Mouse (Mus musculus): Measurements from ENCODE around the gene Zbtb45. TPM values are rescaled to one million over a fixed set of nuclear protein-coding genes. Genes with fewer than 3 reads are reported as not detected.

Zbtb45 gene
- total and polyA plus RNA-seq, 3 experiments, result 16.8 to 36.3 TPM; not detected in 1

DNA sequence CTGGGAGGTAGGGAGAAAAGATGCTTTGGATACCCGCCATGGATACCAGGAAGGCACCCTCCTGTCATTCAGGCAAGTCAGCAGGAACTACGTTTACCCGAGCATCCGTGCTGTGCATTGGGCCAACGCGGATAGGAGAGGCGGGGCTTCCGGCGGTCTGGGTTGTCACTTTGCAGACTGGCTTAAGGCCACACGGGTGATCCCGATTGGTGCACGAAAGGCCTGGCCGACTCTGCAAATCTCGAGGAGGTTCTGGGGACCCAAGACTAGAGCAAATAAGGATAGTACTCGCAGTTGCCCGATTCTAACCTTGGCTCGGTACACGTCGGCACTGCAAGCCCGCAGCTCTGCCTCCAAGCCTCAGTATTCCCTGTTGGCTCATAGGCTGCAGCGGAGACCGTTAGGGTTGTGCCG, 44.1 kb downstream of the Zbtb45 start, which contains the start of gene Zfp324:
Gene Zfp324 (plus strand): TSS at position 161 of the 414 bp plus-strand sequence.
- TF ChIP-seq ZNF384 (IDR thresholded peaks at IDR 0.05; ENCODE audit: low read depth, low read length) (0 out of 2 replicates have a peak, but pooled peaks have one; percentile 9), UBTF (IDR thresholded peaks at IDR 0.05; ENCODE audit: borderline replicate concordance, insufficient read depth, low read depth, low read length) (0 out of 2 replicates have a peak, but pooled peaks have one; percentile 32), POLR2AphosphoS2 (IDR thresholded peaks at IDR 0.05; ENCODE audit: low read length) (peak; percentile 35; the same call in 1 of the 2 replicates), POLR2A (IDR thresholded peaks at IDR 0.05; ENCODE audit: control insufficient read depth in 1 of 2, insufficient read depth in 1 of 2, low read depth in 1 of 2, low read length in 2 of 2, poor library complexity in 1 of 2) (peak; percentile 48 to 79; a peak in 3 of 4 replicates), HCFC1 (IDR thresholded peaks at IDR 0.05; ENCODE audit: low read depth, low read length) (peak; percentile 78), MYC (IDR thresholded peaks at IDR 0.05; ENCODE audit: low read depth, low read length) (no peak), SIN3A (IDR thresholded peaks at IDR 0.05; ENCODE audit: low read length) (peak; percentile 69), TBP (IDR thresholded peaks at IDR 0.05; ENCODE audit: low read depth, low read length) (peak; percentile 73), GATA1 (IDR thresholded peaks at IDR 0.05; ENCODE audit: low read depth, low read length) (no peak), TCF12 (IDR thresholded peaks at IDR 0.05; ENCODE audit: low read depth, low read length) (peak; percentile 35; the same call in 1 of the 2 replicates), NELFE (IDR thresholded peaks at IDR 0.05; ENCODE audit: low read depth, low read length) (peak; percentile 74), MXI1 (IDR thresholded peaks at IDR 0.05; ENCODE audit: low read depth, low read length) (no peak), MAX (IDR thresholded peaks at IDR 0.05; ENCODE audit: low read length) (no peak), ZMIZ1 (IDR thresholded peaks at IDR 0.05; ENCODE audit: low read depth, low read length) (peak; percentile 72; the same call in 1 of the 2 replicates), E2F4 (IDR thresholded peaks at IDR 0.05; ENCODE audit: borderline replicate concordance, low read depth, low read length) (no peak), CHD2 (IDR thresholded peaks at IDR 0.05; ENCODE audit: low read length) (no peak), BHLHE40 (IDR thresholded peaks at IDR 0.05; ENCODE audit: borderline replicate concordance, low read depth, low read length) (no peak), ELF1 (IDR thresholded peaks at IDR 0.05; ENCODE audit: low read depth, low read length) (peak; percentile 72)
- H3K27me3 ChIP-seq (ENCODE audit: control insufficient read depth in 1 of 2, insufficient read depth in 2 of 2, low read length in 2 of 2), result no peaks in the 10 kb centered on the region
- H3K27ac ChIP-seq (ENCODE audit: control insufficient read depth, low read depth, low read length), result peak within 1 kb of the TSS; percentile 83
- H3K4me1 ChIP-seq (ENCODE audit: control insufficient read depth in 1 of 2, insufficient read depth in 2 of 2, low read length in 2 of 2), result peaks cover 2 to 21% of the 10 kb centered on the region in 2 experiments; a peak in 2 of 4 replicates
- no peaks in the 10 kb centered on the region for H3K9me3 ChIP-seq (replicated peaks; ENCODE audit: insufficient read depth, low read length)
- H3K4me3 ChIP-seq (ENCODE audit: control insufficient read depth in 1 of 2, insufficient read depth in 1 of 2, low read depth in 2 of 2, low read length in 2 of 2), result peak within 1 kb of the TSS; percentile 79 to 84
- peaks cover 0 to 14% of the 10 kb centered on the region in 2 experiments; a peak in 2 of 4 replicates for H3K36me3 ChIP-seq (ENCODE audit: control insufficient read depth in 1 of 2, insufficient read depth in 2 of 2, low read length in 2 of 2)
- peaks cover 6% of the 10 kb centered on the region for H3K79me2 ChIP-seq (ENCODE audit: control insufficient read depth, insufficient read depth, low read length, poor library complexity)
- DNase-seq (ENCODE audit: low read depth, low spot score), result peak; percentile 96
- peak within 1 kb of the TSS; percentile 84 for H3K9ac ChIP-seq (ENCODE audit: control insufficient read depth, low read depth, low read length, poor library complexity, severe bottlenecking)

DNA sequence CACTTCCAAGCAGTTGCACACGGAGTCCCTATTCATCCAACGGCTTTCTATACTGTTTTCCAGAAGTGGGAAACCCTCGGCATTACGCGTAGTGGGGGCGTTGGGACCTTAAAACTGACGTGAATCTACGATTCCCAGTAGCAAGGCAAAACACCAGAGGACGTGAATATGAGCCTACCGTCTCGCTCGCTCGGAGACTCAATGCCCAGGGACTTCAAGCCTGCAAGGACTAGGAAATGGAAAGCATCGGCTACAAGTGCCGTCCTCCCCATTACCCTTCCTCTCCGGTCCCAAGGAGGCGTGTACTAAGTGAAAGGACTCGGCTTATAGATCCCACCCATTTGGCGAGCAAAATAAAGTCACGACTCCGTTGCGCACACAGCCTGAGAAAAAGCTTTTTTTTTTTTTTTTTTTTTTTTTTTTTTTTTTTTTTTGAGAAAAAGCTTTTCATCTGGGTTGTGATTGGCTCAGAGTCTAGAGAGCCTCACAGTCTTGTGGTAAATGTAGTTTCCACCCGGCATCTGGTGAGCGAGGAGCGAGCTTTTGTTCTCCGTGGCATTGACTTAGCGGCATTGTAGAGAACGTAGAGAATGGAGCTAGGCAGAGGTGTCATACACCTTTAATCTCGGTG, 48.2 kb downstream of the Zbtb45 start:
- H3K4me1 ChIP-seq (ENCODE audit: control insufficient read depth in 1 of 2, insufficient read depth in 2 of 2, low read length in 2 of 2), result peaks cover 2 to 16% of the 10 kb centered on the region in 2 experiments
- peaks cover 2% of the 10 kb centered on the region; the same call in 1 of the 2 replicates for H3K79me2 ChIP-seq (ENCODE audit: control insufficient read depth, insufficient read depth, low read length, poor library complexity)
- DNase-seq (ENCODE audit: low read depth, low spot score), result peak; percentile 94
- peaks cover 0 to 12% of the 10 kb centered on the region in 2 experiments; a peak in 2 of 4 replicates for H3K36me3 ChIP-seq (ENCODE audit: control insufficient read depth in 1 of 2, insufficient read depth in 2 of 2, low read length in 2 of 2)
- H3K9ac ChIP-seq (ENCODE audit: control insufficient read depth, low read depth, low read length, poor library complexity, severe bottlenecking), result peak overlapping the region; percentile 90
- no peaks in the 10 kb centered on the region for H3K27me3 ChIP-seq (ENCODE audit: control insufficient read depth in 1 of 2, insufficient read depth in 2 of 2, low read length in 2 of 2)
- H3K9me3 ChIP-seq (replicated peaks; ENCODE audit: insufficient read depth, low read length), result no peaks in the 10 kb centered on the region
- H3K4me3 ChIP-seq (ENCODE audit: control insufficient read depth in 1 of 2, insufficient read depth in 1 of 2, low read depth in 2 of 2, low read length in 2 of 2), result peak overlapping the region; percentile 88 to 99
- H3K27ac ChIP-seq (ENCODE audit: control insufficient read depth, low read depth, low read length), result peak overlapping the region; percentile 84
- TF ChIP-seq GATA1 (IDR thresholded peaks at IDR 0.05; ENCODE audit: low read depth, low read length) (no peak), JUND (IDR thresholded peaks at IDR 0.05; ENCODE audit: low read depth, low read length) (no peak), MAX (IDR thresholded peaks at IDR 0.05; ENCODE audit: low read length) (peak; percentile 64; the same call in 1 of the 2 replicates), NRF1 (IDR thresholded peaks at IDR 0.05; ENCODE audit: insufficient read depth, low read depth, low read length, poor library complexity, severe bottlenecking) (peak; percentile 56), MAZ (IDR thresholded peaks at IDR 0.05; ENCODE audit: low read depth, low read length) (0 out of 2 replicates have a peak, but pooled peaks have one; percentile 61), CHD1 (IDR thresholded peaks at IDR 0.05; ENCODE audit: low read depth, low read length) (no peak), MAFK (IDR thresholded peaks at IDR 0.05; ENCODE audit: borderline replicate concordance, low read depth, low read length) (no peak), POLR2A (IDR thresholded peaks at IDR 0.05; ENCODE audit: control insufficient read depth in 1 of 2, insufficient read depth in 1 of 2, low read depth in 1 of 2, low read length in 2 of 2, poor library complexity in 1 of 2) (peak in 1 of 2 experiments; percentile 66; a peak in 2 of 4 replicates), EP300 (IDR thresholded peaks at IDR 0.05; ENCODE audit: low read depth in 1 of 2, low read length in 2 of 2) (0 out of 4 replicates have a peak, but pooled peaks of 1 of the 2 experiments have one; percentile 17), NELFE (IDR thresholded peaks at IDR 0.05; ENCODE audit: low read depth, low read length) (peak; percentile 73), POLR2AphosphoS2 (IDR thresholded peaks at IDR 0.05; ENCODE audit: low read length) (peak; percentile 59; the same call in 1 of the 2 replicates), RAD21 (IDR thresholded peaks at IDR 0.05; ENCODE audit: low read depth, low read length) (no peak), ZNF384 (IDR thresholded peaks at IDR 0.05; ENCODE audit: low read depth, low read length) (peak; percentile 100), TAL1 (IDR thresholded peaks at IDR 0.05; ENCODE audit: low read length) (no peak), E2F4 (IDR thresholded peaks at IDR 0.05; ENCODE audit: borderline replicate concordance, low read depth, low read length) (no peak), POLR2AphosphoS5 (IDR thresholded peaks at IDR 0.05; ENCODE audit: borderline replicate concordance, low read depth, low read length) (no peak), TCF12 (IDR thresholded peaks at IDR 0.05; ENCODE audit: low read depth, low read length) (no peak), MYB (IDR thresholded peaks at IDR 0.05; ENCODE audit: low read depth, low read length) (no peak)
